Mouse (Mus musculus): Measurements from ENCODE around the gene Tlcd2.

Tlcd2 gene
- long read RNA-seq, experiment 1, partial matches to known transcripts, result 6 of 8 reads
- long read RNA-seq, experiment 1, other reads (novel, unspliced or antisense), result 1 of 8 reads
- long read RNA-seq, experiment 2, partial matches to known transcripts, result 5 of 13 reads
- long read RNA-seq, experiment 2, other reads (novel, unspliced or antisense), result 8 of 13 reads

GRCm38 (mm10) chr11:75460844-75461742 lies at the start of gene Tlcd2:
Gene Tlcd2, plus strand, starts transcription at chr11:75461715.
- intact Hi-C loops (cut with DNase I), result no loop called here

DNA sequence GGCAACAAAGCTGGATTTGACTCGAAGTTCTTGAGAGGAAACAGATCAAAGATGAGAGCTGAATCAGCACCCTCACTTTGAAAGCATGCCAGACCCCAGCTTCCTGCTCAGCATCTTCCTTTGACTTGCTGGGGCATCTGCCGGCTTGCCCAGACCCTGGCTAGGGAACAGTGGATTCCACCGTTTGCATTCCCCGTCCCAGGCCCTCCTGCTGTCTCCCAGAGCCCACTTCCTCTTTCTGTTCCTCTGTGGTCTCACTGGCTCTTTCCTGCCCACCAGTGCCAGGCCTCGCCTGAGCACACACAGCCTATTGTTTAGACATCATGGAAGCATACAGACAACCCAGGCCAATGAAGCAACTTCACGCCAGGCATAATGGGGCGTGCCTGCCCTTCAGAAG lies 46.4 kb upstream of the Tlcd2 start:
- intact Hi-C loops (cut with DNase I), result loop anchor here (10.0 kb wide), 1 partner anchor 160 kb away; no protein-coding TSS in a partner anchor

DNA sequence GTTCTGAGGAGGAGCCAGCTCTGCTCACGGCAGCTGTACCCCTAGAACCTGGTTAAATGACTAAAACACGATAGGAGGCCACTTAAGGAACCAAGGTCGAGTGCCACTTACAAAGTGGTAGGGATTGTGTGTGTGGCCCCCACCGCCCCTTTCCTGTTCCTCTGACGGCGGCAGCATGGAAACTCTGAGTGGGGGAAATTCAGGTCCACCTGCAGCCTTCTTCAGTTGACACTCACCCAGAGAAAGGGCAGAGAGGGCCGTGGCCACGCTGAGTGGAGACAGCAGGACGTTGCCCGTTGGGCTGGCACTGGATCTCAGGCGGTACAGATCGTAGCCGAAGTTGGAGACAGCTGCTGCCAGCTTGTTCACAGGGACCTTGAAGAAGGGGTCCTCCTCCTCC lies 45.5 kb upstream of the Tlcd2 start:
- intact Hi-C loops (cut with DNase I), result loop anchor here (10.0 kb wide), 1 partner anchor 159 kb away; no protein-coding TSS in a partner anchor

- intact Hi-C loops (cut with DNase I), result no loop called here
Observed at GRCm38 (mm10) chr11:75420037-75420436, 41.5 kb upstream of the Tlcd2 start.

DNA sequence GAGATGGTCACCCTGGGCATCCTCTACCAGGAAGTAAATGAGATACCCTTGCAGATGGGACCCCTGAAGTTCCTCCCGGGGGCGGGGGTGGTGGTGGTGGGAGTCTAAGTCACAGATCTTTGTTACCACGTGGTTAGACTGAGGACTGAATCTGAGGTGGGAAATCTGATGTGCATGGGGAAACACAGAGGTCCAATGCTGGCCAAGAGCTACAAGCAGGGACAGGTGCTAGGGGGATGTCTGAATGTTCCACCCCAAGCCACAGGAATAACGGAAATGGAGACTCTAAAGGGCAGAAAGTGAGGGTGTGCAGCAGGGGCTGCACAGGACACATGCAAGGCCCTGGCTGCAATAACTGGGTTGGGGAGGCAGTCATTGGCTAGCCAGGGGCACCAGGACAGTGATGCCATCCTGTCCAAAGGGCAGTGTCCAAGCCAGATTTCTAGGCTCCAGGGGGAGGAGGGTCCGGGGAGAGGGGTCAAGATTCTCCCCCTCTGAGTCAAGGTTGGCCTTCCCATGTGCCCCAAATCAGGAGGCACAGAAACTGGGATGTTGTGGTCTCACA lies 40.6 kb upstream of the Tlcd2 start:
- intact Hi-C loops (cut with DNase I), result no loop called here

DNA sequence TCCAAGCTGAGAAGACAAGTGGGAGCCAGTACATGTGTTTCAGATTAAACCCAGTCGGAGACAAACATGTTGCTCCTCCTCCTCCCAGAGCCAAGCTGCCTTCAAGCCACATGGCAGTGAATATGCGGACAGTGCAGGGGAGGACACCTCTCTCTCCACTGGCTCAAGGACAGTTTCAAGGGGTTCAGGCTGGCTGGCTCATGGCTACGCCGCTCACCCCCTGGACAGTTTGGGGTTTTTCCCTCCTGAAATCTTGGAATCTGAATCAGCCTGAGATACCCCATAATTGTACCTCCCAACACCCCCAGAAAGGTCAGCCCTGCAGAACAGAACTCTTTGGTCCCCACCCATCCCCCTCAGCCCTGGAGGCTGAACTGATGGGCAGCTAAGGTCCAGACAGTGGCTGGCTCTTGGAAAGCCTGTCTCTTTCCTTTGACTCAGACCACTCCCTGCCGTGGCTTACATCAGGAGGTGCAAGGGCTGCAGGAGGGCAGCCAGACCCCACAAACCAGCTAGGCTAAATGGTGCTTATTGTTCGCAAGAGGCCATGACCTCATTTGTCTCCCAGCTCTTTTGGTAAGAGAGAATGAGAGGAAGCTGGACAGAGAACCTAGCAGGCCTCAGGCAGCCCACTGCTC lies 40.0 kb upstream of the Tlcd2 start:
- intact Hi-C loops (cut with DNase I), result no loop called here

- intact Hi-C loops (cut with DNase I), result no loop called here
Observed at GRCm38 (mm10) chr11:75422013-75422792, 39.3 kb upstream of the Tlcd2 start, which contains the start of gene Serpinf1. Gene Serpinf1, minus strand, starts transcription at chr11:75422701.

DNA sequence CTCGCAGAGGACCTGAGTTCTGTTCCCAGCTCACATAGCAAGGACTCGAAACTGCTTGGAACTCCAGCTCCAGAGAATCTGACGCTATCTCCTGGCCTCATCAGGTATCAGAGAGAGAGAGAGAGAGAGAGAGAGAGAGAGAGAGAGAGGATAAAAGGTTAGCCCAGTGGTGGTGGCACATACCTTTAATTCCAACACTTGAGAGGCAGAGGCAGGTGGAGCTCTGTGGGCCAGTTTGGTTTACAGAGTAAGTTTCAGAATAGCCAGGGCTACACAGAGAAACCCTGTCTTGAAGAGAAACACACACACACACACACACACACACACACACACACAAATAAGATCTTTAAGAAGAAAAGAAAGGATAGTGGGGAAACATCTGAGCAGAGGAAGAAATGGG lies 38.4 kb upstream of the Tlcd2 start:
- intact Hi-C loops (cut with DNase I), result no loop called here

GRCm38 (mm10) chr11:75424033-75424432 lies 37.5 kb upstream of the Tlcd2 start:
- intact Hi-C loops (cut with DNase I), result no loop called here

DNA sequence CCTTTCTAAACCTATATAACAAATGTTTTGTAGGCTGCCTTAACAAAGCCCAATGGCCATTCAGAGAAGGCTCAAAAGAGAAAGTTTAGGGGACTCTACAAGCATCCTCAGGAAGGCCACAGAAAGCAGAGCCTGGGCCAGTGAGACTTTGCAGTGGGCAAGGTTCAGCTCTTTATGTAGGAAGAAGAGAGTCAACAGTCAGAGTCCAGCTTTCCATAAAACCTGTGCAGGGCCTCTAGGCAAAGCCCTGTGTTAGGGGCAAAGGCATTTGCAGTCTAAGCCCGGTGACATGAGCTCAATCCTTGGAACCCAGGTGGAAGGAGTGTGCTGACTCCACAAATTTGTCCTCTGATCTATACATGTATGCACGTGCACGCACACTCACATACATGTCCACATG lies 37.1 kb upstream of the Tlcd2 start:
- intact Hi-C loops (cut with DNase I), result no loop called here

DNA sequence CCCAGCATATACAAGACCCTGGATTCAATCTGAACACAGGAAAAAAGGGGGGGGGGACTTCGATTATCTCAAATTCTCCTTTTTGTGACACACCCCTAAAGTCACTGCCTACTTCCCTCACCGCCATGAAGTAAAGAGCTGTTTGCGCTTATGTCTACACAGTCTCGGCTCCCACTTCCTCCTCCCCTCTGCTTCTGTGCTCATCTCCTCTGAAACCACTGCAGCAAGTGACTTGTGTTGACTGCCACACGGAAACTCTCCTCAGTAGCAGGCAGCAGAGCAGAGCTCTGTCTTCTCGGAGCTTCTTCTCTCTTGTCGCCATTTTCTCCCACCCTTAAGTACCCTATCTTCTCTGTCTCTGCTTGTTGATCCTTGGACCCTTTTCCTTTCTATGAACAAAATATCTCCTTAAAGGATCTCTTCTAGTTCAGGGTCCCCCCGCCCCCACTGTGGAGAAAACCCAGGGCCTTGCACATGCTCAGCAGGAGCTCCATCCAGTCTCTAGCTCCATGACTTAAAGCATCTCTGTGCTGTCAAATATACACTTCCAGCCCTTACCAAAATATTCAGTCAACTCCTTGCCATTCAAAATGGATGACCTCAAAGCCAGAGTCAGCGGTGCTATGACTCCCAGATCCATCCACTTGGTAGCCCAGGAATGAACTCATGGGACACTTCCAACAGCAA lies 32.4 kb upstream of the Tlcd2 start:
- intact Hi-C loops (cut with DNase I), result no loop called here

DNA sequence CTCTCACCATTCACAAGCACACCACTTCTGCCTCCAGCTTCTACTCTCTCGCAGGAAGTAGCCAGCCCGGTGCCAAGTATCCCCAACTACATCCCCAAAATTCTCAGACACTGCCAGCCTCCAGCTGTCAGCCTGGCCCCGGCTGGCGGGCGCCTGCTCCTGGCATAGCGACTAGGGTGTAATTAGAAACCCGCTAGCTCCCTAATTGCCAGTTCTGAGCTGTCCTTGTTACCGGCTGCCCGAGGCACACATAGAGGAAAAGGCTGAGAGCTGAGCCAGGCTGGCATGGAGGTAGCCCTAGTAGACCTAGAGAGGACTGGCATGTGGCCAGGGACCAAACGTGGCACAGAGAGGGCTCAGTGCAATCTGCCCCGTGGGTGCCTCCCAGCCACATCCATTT lies 30.2 kb upstream of the Tlcd2 start:
- intact Hi-C loops (cut with DNase I), result no loop called here

DNA sequence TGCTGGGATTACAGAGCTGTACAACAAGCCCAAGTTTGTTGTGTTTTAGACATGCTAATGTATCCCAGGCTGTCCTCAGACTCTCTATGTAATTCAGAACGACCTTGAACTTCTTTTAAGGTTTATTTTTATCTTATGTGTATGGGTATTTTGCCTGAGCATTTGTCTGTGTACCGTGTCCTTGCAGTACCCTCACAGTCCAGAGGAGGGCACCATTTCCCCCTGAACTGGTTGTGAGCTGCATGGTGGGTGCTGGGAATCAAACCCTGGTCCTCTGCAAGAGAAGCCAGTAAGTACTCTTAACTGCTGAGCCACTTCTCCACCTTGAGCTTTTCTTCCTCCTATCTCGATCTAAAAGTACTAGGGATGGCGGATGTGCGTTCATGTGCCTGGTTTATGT lies 27.4 kb upstream of the Tlcd2 start:
- intact Hi-C loops (cut with DNase I), result no loop called here

- intact Hi-C loops (cut with DNase I), result no loop called here
Observed at GRCm38 (mm10) chr11:75438194-75438593, 23.3 kb upstream of the Tlcd2 start.

DNA sequence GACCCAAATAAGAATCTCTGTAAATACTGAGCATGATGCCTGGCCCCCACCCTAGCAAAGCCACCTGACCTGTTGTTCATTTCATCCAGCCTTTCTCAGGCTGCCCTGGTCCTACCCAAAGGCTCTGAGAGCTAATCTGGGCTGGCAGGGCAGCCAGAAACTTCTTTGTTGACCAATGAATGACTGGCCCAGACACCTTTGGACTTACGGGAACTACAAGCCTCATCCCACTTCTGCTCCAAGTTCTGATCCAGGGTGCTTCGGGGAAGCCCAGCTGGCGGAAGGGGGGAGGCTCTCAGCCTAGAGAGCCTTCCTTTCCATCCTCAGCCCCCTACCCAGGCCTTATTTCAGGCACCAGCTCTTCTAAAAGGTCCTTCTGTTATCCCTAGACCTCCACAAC lies 22.7 kb upstream of the Tlcd2 start:
- intact Hi-C loops (cut with DNase I), result no loop called here

- intact Hi-C loops (cut with DNase I), result no loop called here
Observed at GRCm38 (mm10) chr11:75439363-75439762, 22.2 kb upstream of the Tlcd2 start, which contains the start of gene Serpinf2. Gene Serpinf2, minus strand, starts transcription at chr11:75439591.

GRCm38 (mm10) chr11:75439951-75440350 lies 21.6 kb upstream of the Tlcd2 start:
- intact Hi-C loops (cut with DNase I), result no loop called here

- intact Hi-C loops (cut with DNase I), result no loop called here
Observed at GRCm38 (mm10) chr11:75441034-75441433, 20.5 kb upstream of the Tlcd2 start.

DNA sequence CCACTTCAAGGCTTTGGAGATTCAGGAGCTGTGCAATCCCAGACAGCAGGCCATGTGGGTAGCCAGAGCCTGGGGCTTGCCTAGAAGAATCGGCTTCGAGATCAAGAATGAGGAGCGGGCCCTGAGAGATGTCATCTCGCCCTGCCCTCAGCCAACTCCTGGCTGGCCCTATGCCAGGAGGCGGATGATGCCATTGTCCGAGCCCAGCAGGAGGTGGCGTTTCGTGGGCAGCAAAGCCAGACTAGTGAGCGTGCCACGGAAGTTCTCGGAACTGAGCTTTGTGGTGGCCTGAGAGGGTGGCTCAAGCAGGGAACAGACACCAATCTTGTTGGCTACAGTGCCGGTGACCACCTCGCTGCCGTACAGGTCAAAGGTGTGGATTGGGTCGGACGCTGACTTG lies 19.9 kb upstream of the Tlcd2 start:
- intact Hi-C loops (cut with DNase I), result no loop called here

- intact Hi-C loops (cut with DNase I), result no loop called here
Observed at GRCm38 (mm10) chr11:75443711-75444110, 17.8 kb upstream of the Tlcd2 start.

Data from adrenal gland (tissue).